In genomic region chr9:123303952-123304351, GRCm38 (mm10) we compare ENCODE assay signal across 23 mouse cellular contexts. TPM values are rescaled to one million over a fixed set of nuclear protein-coding genes. Genes with fewer than 3 reads are reported as not detected.
DNase-seq lines count a peak whose midpoint lies in the region; ATAC-seq and TF ChIP-seq lines count a peak whose summit lies in the region.
"Had no signal": no experiment of that assay in that cellular context is flagged by ENCODE, and none has a peak within 500 bp of the region (broad histone marks: within the 10 kb centered on the region; RNA-seq: fewer than 3 reads in every experiment).

No protein-coding gene starts in this region.

- H3K9ac ChIP-seq in lung, postnatal 0 days (replicated peaks; ENCODE audit: low read depth) = no peak overlapping the region
- H3K9ac ChIP-seq: forebrain, postnatal 0 days; heart, embryonic 13.5 days; hindbrain, embryonic 14.5 days had no signal

- H3K4me1 ChIP-seq in lung, postnatal 0 days (ENCODE audit: insufficient read depth, low read depth, low read length) = no peaks in the 10 kb centered on the region

- ATAC-seq in lung, postnatal 0 days = peak; percentile 57
- ATAC-seq in megakaryocyte-erythroid progenitor cell, adult 5-6 weeks (replicated peaks; ENCODE audit: low FRiP score, low TSS enrichment, poor library complexity, severe bottlenecking) = peak; percentile 71
- ATAC-seq: forebrain, embryonic 14.5 days; forebrain, postnatal 0 days; hindbrain, postnatal 0 days; Patski had no signal

- TF ChIP-seq CTCF in lung, postnatal 0 days (IDR thresholded peaks at IDR 0.05) = no peak

- no peaks in the 10 kb centered on the region for H3K9me3 ChIP-seq in lung, postnatal 0 days (ENCODE audit: low read length)
- H3K9me3 ChIP-seq: heart, embryonic 10.5 days; heart, embryonic 13.5 days had no signal

- peak; percentile 14; the same call in 1 of the 2 replicates for TF ChIP-seq EP300 in lung, postnatal 0 days (IDR thresholded peaks at IDR 0.05)

- H3K4me3 ChIP-seq in lung, postnatal 0 days (ENCODE audit: low read depth, low read length) = no peak overlapping the region
- H3K4me3 ChIP-seq: gastrocnemius, adult 2 months; heart, embryonic 10.5 days; heart, embryonic 13.5 days had no signal

- WGBS in lung, postnatal 0 days = 69% methylated on average over 7 of the region's 7 CpGs

- H3K4me2 ChIP-seq in lung, postnatal 0 days (replicated peaks; ENCODE audit: low read depth, low read length) = no peak overlapping the region
- H3K4me2 ChIP-seq: heart, embryonic 13.5 days; hindbrain, embryonic 14.5 days had no signal

- H3K27ac ChIP-seq in lung, postnatal 0 days (ENCODE audit: low read length) = no peak overlapping the region
- H3K27ac ChIP-seq: gastrocnemius, adult 2 months; heart, embryonic 10.5 days; heart, embryonic 13.5 days; hindbrain, embryonic 14.5 days; hindbrain, postnatal 0 days had no signal

- peak; percentile 4 to 5 for DNase-seq in lung, adult 18-20 months
- no peak for DNase-seq in lung, postnatal 4 days
- peak; percentile 26 for DNase-seq in lung, postnatal 0 days (ENCODE audit: low spot score)
- no peak for DNase-seq in lung, postnatal 25 days (ENCODE audit: low spot score)
- DNase-seq in gastrocnemius, postnatal 25 days = no peak
- DNase-seq: adrenal gland, postnatal 10 days; adrenal gland, postnatal 36 days; cerebellum, adult 18-20 months; cerebellum, adult 9-10 months; cerebellum, postnatal 14 days; forebrain, postnatal 0 days; gastrocnemius, adult 2 months; gastrocnemius, postnatal 14 days; heart, adult 18-20 months; heart, postnatal 14 days; heart, postnatal 4 days had no signal

- H3K36me3 ChIP-seq in lung, postnatal 0 days (ENCODE audit: insufficient read depth, low read length) = no peaks in the 10 kb centered on the region
- H3K36me3 ChIP-seq: heart, embryonic 10.5 days; heart, embryonic 13.5 days had no signal

- no peaks in the 10 kb centered on the region for H3K27me3 ChIP-seq in lung, postnatal 0 days (replicated peaks; ENCODE audit: insufficient read depth, low read length)
- H3K27me3 ChIP-seq: heart, embryonic 13.5 days had no signal

RNA-seq across cellular contexts. Expression of gene Tmem158, which starts 43.4 kb away (rescaled TPM):
- polyA plus RNA-seq in lung, postnatal 0 days (2015; fragmentation: Nextera tagmentation; extraction: Ambion mirVana) = 16.0 and 17.5 TPM in 2 replicates
- total RNA-seq in megakaryocyte-erythroid progenitor cell, adult 5-6 weeks (2014; fragmentation: Nextera tagmentation) = 0.85 and 2.1 TPM in 2 replicates
- total RNA-seq in megakaryocyte-erythroid progenitor cell, adult 5-6 weeks (2017) = 4.3 TPM in 1 of 2 replicates, not detected in the other
- 1 to 10 TPM in 1 of 2 experiments, under 1 TPM in 1; 1.00 to 3.1 TPM for total RNA-seq in gastrocnemius, postnatal 25 days (2021)

Comparison
In these comparisons a context has a peak if more than half of its experiments do, and no peak if none do; other contexts are left out.
1. DNase-seq: peak in lung, adult 18-20 months (2 of 2) and lung, postnatal 0 days (single experiment); none in lung, postnatal 4 days (0 of 2), lung, postnatal 25 days (single experiment) and gastrocnemius, postnatal 25 days (single experiment).